Mouse (Mus musculus) frontal cortex, postnatal 36 days (tissue): ENCODE results near the gene Coasy.
"Not testable (repeated sequence)": the region's sequence is repeated elsewhere in the genome, so short reads cannot be mapped to it uniquely, and the experiment has no call there.

Source experiments
- DNase-seq, 2 experiments: peaks; one replicate each; pipeline ENCODE4 v3.0.0; 2022; ENCODE audit warnings: low spot score in 2 of 2

Coasy gene

DNA sequence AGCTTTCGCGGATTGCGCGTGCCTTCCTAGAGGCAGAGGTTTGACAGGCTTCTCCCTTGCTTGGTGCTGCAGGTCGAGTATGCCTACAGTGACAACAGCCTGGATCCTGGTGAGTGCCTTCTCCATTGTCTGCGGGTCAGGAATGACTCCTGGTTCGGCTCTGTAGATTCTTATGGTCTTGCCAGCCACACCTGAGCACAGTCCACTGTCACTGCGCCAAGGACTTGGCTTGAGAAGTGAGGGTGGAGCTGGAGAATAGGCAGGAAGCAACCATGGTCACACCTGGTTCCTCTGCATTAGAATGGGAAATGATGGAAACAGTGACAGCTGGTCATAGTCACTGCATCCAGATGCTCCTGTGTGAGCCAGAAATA lies 5.3 kb downstream of the Coasy start:
- no peak for DNase-seq

DNA sequence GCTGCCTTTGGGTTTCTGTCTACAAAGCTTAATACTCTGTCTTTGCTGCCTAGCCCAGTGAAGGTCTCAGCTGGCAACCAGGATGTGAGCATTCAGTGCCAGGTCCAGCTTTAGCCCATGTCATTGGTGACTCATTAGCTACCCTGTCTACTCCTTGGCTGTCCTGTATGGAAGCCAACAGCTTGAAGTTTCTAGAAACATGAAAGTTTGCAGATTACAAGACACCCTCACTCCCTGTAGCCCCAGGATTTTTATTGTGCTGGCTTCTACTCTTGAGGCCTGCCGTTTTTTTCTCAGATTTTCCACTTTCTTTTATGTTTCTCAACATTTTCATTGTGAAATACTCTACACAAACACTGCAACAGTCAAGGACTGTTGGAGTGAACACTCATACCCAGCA lies 7.6 kb downstream of the Coasy start:
- no peak for DNase-seq

DNA sequence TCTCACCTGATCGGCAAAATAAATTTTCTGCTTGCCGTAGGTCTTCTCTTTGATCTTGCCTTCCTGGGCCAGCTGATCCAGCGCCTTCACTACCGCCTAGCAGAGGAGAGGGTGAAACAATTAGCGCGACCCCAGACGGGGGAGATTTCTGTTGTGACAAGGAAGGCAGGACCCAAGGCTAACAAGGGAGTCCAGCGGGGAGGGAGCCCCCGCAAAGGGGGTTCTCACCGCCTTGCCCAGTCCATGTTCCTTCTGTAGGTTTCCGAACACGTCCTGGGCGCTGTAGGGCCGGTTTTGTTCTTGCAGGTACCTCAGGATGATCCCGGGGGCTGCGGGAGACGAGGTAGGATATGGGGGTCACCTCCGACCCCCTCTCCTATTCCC lies 12.6 kb downstream of the Coasy start:
- peak; percentile 22 to 34 for DNase-seq

DNA sequence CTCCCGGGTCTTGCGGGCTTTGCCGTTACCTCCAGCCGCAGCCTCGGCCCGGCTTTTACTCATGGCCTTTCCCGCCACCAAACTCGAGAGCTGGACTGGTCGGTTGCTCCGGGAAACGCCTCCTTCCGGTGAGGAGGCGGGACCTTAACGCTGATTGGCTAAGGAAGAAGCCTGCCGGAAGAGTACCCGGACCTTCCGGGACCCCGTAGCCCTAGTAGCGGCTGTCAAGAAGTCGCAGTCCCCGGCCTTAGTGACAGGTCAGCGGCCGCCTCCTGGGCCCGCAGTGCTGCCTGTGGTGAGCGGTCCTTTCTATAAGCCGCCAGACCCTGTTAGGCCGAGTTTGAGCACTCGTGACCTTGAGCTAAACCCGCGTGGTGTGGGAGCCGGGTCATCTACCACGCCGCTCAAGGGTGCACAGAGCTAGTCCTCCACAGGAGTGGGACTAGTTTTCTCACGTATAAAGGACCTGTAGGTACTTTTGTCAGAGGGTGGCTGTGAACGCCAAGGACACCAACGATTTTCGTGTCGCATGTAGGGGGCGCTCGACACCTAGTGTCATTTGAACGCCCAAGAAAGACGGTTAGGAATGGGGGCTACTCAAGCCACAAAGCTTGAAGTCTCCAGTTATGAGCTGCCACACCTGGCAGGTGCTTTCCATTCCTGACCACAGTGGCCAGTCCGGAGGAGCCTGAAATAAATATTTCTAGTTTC lies 13.1 kb downstream of the Coasy start, which contains the start of gene Psmc3ip:
Psmc3ip (minus strand) TSS at position 123 of the 711 bp plus-strand sequence.
- DNase-seq = peak; percentile 92 to 94

DNA sequence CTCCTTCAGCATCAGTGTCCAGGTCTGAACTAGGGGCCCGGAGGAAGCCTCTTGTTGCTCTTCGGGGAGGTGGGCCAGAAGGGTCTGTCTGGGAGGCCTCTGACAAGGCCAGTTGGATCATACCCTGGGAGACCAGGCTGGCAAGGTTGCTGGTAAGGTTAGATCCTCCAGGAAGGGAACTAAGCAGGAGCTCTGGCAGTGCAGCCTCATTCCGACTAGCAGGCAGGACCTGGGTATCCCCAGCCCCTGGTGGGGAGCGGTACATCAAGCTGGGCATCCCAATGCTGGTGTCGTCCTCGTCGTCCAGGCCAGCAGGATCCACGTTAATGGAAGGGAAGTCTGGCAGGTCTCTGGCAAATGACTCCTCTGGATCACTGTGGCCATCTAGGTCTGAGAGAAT lies 15.9 kb downstream of the Coasy start:
- DNase-seq = no peak

DNA sequence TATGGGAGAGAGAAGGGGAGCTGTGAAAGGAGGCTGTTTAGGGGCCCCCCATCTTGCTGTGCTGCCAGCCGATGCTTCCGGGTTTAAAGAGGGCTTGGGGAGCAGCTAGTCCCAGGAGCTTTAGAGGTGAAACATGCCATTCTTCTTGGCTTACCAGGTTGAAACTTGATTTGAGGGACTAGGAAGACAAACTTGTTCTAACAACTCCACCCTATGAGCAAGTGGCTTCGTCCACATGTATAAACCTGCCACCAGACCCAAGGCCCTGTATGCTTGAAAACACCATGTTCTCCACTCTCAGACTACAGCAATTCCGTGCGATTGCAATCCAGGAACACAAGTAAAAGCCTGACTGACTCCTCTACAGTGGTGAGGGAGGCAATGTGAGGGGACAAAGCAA lies 20.6 kb downstream of the Coasy start:
- DNase-seq = no peak

DNA sequence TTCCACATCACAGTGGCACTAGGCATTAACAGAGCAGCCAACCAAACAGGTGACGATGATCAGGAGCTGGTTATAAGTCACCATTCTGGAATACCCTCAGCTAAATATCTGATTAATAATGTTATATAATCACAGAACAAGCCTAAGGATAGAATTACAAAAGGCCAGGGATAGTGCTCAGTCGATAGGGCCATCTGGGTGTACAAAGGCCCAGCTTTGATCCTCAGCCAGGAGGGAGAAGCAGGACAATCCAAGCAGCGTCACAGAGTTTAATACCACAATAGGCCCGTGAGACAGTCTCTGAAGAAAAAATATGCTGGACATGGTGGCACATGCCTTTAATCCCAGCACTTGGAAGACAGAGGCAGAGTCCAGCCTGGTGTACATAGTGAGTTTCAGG lies 27.0 kb downstream of the Coasy start:
- DNase-seq = no peak

DNA sequence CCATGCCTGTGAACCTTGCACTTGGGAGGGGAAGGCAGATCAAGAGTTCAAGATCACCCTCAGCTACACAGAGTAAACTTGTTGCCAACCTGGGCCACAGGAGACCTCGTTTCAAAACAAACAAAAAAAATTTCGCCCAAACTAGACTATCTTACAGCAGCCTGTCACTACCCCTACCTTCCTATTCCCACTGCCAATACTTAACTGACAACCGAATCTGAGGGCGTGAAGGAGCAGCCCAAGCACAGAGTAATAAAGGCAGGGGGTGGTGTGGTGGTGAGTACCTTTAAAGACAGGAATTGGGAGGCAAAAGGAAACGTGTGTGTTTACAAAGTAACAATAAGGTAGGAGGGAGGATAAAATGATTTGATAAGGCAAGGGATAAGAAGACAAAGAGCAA lies 28.3 kb downstream of the Coasy start:
- DNase-seq = no peak

DNA sequence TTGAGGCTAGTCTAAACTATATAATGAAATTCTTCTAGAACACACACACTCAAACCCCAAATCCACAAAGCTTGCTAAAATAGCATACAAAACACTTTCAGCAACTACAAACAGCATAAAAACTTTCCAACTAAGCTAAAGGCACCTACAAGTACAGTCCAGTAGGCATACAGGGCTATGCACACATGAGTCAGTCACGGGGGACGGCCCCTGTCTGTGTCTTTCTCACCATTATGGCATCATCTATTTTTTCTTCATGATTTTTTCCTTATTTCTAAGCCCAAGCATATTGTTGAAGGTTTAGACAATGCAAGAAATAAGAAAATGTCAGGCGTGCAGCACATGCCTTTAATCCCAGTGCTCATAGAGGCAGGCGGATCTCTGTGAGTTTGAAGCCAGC lies 28.8 kb downstream of the Coasy start:
- DNase-seq = no peak

DNA sequence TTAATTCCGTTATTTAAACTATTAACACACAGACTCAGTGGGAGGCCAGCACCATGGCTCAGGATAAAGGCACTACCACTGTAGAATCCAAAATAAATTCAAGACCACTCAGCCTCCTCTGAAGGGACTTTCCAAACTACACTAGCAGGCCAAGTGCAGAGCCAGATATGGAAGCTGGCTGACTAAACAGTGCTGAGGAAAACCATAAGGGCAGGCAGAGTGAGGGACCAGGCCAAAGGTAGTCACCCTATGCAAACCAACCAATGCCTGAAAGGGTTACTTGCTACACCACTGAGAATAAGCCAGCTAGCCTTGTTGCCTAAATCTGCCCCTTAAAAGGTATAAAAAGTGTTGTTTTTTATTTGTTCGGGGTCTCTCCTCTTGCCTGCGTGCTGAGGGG lies 29.8 kb downstream of the Coasy start:
- no peak for DNase-seq

DNA sequence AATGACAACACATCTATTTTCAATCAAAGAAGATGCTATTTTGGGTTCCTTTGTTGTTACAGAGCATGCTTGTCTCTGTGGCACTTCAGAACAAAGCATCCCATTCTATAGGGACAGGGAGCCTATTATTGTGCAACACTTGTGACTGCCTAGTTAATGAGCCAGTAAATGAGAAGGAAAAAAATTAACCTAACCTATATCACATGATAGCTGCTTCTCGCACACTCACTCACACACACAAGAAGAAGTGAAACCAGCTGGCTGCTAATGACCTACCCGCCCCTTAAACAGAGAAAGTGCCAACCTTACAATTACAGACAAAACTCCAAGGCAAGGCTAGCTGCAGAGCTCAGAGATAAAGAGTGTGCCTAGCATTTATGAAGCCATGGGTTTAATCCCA lies 33.2 kb downstream of the Coasy start:
- DNase-seq = no peak

DNA sequence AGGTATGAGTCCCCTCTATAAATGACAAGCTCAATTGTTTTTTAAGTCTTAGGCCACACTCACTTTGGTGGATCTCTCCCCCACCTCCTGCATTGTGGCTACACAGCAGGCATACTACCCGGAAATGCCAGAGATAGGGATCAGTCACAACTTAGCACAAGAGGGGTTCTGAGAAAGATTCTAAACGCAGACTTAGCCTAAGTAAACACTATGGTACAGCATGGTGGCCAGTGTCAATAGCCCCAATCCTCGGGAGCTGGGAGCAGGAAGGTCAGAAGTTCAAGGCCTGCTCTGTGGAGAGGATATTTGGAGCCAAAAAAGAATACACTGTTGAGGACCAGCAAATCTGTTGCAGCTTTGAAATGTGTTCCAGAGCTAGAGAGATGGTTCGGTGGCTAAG lies 35.7 kb downstream of the Coasy start:
- DNase-seq = no peak

DNA sequence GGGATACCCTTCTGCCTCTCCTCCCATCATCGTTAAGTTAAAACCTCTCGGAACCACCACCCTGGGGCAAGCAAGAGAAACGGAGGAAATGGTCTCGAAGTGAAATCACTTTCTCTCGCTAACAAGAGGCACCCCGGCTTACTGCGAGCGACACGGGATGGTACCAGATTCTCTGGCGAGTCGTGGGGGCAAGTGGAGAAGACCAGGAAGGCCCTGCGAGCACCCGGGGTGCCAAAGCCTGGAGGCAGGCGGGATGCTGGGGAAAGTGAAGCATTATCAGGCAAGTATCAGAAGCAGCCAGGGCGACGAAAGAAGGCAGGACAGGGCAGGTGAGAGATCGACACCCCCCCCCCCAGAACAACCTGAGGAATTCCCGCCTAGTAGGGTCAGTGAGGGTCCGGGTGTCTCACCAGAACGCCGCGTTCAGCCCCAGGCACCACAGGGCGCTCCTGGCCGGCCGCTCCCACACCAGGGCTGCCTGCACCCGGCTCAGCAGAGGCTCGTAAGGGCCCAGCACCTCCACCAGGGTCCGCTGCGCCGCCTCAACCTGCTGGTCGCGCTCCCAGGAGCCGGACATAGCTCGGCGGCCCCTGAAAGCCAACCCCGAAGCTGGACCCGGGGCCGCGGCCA lies 36.9 kb downstream of the Coasy start:
- DNase-seq = no peak

DNA sequence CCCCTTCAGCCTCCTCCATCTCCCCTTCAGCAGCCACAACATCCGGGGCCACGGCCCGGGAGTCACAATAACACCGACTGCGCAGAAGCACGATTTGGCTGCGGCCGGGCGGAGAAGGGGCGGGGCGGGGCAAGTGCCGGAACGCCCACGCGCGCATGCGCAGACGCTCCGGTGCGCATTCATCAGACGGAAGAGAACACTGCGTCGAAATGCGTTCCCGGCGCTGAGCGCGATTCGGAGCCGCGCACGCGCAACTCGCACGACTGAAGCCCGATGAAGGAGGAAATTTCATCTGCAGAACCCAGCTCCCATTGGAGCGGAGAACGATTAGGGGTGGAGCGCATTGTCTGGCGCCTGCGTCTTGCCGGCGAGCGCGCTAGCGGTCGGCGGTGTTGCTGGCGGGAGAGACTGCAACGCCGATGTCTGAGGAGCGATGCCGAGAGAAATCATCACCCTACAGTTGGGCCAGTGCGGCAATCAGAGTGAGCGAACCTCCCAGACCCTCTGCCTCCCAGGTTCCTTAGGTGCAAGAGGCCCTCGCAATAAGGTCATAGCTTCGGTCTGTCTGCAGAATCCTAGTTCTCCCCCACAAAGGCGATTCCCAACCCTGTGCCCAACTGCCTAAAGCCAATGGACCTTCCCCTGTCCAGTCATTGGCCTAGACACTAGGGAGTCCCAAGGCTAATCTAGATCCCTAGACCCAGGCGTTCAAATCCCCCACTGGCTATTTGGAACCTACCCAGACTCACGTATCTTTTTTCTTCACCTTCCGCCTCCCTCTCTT lies 37.6 kb downstream of the Coasy start, which contains the start of the genes Retreg3 and Tubg1:
Retreg3 (minus strand) TSS at position 133 of the 784 bp plus-strand sequence.
Tubg1 (plus strand) TSS at position 178 of the 784 bp plus-strand sequence.
- peak; percentile 99 for DNase-seq

DNA sequence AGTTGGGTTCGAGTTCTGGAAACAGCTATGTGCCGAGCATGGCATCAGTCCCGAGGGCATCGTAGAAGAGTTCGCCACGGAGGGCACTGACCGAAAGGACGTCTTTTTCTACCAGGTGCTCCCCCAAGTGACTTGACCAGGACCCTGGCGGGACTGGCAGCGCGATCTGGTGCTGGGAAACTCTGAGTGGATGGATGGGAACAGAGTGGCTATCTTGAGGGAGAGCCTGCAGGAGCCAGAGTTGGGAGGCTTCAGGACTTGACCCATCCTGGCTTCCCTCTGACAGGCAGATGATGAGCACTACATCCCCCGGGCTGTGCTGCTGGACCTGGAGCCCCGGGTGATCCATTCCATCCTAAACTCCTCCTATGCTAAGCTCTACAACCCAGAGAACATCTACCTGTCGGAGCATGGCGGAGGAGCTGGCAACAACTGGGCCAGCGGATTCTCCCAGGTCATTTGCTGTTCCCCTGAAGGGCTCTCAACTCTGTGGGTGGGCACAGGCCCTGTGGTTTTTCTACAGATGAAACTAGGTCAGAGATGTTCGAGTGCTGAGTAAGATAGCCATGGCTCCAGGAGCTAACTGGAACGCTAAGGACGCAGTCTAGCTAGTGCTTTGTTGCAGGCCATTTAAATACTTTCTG lies 38.3 kb downstream of the Coasy start:
- DNase-seq = no peak

DNA sequence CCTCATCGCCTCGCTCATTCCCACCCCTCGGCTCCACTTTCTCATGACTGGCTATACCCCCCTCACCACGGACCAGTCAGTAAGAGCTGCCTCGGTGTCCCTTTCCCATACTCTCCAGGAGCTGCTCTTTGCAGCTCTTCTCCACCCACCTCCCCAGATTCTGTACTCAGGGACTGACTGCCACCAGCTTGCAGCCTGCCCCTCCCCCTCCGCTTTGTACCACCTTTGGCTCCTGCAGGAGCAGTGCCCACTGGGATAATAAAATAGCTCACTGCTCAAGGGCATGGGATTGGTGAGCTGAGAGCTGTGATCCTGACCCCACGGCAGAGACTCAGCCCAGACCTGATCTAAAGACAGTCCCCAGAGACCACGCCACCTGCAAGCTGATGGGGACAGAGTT lies 42.1 kb downstream of the Coasy start:
- DNase-seq = not testable (repeated sequence)

DNA sequence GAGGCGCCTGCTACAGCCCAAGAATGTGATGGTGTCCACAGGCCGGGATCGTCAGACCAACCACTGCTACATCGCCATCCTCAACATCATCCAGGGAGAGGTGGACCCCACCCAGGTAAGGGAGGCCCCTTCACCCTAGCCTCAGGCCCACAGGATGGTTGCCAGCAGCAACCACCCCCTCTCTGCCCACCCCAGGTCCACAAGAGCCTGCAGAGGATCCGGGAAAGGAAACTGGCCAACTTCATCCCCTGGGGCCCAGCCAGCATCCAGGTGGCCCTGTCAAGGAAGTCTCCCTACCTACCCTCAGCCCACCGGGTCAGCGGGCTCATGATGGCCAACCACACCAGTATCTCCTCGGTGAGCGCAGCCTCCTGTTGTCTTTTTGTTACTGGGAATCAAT lies 42.6 kb downstream of the Coasy start:
- not testable (repeated sequence) for DNase-seq

DNA sequence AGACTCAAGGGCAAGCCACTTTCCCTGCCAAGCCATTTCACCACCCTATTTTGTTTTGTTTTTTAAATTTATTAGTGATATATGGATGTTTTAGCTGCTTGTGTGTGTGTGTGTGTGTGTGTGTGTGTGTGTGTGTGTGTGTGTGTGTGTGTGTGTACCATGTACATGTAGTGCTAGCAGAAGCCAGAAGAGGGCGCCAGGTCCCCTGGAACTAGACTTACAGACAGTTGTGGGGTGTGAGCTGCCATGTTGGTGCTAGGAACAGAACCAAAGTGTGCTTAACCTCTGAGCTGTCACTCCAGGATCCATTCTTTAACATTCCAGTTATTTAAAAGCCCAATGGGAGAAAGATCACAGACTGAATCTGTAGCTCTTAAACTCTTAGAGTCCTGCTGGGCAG lies 44.7 kb downstream of the Coasy start:
- no peak for DNase-seq

DNA sequence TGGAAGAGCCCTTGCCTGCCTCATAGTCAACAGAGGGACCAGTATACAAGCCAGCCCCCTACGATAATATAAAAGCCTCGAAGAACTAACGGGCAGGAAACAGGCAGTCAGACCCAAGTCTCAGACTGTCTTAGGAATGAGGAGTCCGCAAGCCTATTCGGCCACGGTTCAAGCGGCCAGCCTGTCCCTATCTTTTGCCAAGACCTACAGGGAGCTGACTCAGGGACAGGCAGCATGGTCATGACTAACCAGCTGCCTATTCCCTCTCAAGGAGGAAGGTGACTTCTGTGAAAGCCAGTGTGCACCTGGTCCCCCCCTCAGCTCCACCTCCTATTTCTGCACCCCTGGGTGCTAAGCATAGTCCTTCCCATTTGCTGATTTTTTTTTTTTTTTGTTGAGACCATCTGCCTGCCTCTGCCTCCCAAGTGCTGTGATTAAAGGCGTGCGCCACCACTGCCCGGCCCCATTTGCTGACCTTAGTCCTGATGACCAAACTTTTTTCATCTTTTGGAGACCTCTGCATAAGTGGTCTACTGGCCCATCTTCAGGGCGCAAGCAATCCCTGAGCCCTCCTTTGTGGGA lies 46.7 kb downstream of the Coasy start:
- no peak for DNase-seq

DNA sequence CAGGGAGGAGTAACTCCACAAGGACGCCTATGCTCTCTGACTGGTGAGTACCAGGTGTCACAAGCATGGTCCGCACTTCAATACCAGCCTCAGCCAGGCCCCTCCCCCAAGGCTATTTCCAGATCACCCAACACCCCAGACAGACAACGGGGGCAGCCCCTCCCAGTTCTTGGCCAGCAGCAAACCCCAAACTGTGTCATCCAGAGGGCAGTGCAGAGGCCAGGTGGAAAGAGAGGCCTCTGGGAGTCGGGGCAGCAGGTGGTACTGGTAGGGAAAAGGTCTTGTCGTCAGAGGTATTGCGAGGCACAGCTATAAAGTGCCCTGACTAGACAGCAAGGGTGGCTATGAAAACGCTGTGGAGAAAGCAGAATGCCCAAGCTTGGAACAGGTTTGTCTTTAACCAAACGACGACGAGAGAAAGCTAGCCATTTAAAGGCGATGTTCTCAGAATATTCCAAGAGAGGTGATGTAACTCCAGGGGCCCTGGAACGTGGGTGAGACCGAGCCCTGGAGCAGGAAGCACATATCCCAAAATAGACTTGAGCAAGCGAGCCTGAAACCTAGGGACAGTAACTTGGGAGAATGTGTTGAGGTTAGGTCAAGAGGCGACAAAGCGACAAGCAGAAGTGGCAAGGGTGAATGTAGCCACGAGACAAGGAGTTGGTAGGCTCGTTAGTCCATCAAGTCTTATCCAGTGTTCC lies 47.8 kb downstream of the Coasy start:
- DNase-seq = no peak

DNA sequence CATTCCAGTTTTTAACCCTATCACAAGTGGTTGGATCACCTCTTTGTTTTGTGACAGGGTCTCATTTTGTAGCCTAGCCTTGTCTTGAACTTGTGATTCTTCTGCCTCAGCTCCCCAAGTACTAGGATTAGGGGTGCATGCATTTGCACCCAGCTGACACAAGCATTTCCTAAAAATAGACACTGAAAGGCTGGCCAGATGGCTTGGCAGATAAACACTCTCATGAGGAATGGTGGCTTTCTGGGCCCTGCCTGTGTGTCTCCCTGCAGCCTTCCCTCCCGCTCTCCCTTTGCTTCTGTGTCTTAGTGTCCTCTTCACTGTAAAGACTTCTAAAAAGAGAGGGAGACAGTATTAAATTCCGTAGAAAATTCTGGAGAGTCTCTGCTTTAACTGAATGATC lies 48.8 kb downstream of the Coasy start:
- DNase-seq = no peak
